Mouse (Mus musculus) olfactory bulb, adult 2 months (tissue): Measurements from ENCODE around the gene Lasp1. TPM values are rescaled to one million over a fixed set of nuclear protein-coding genes. Genes with fewer than 3 reads are reported as not detected.
"Not testable (repeated sequence)": the region's sequence is repeated elsewhere in the genome, so short reads cannot be mapped to it uniquely, and the experiment has no call there.

ENCODE experiments used
- H3K27ac ChIP-seq: fragments of 200-500 bp; 2 replicates; pipeline ENCODE4 v1.5.1; 2012; ENCODE audit warnings: low read depth, low read length; ENCODE audit not compliant: insufficient read depth
- H3K4me1 ChIP-seq: fragments of 200-500 bp; 2 replicates; pipeline ENCODE4 v1.6.1; 2012; ENCODE audit warnings: low read length; ENCODE audit not compliant: control insufficient read depth, insufficient read depth
- H3K4me3 ChIP-seq: fragments of 200-500 bp; 2 replicates; pipeline ENCODE4 v1.5.1; 2012; ENCODE audit warnings: mild to moderate bottlenecking, low read depth, low read length, moderate library complexity; ENCODE audit not compliant: insufficient read depth
- CTCF ChIP-seq: fragments of 200-500 bp; IDR thresholded peaks from 2 replicates; pipeline ENCODE4 v1.5.1; 2012; ENCODE audit warnings: low read depth, mild to moderate bottlenecking, low read length, moderate library complexity; ENCODE audit not compliant: insufficient read depth
- POLR2A ChIP-seq: fragments of 200-500 bp; IDR thresholded peaks from 2 replicates; pipeline ENCODE4 v1.6.1; 2012; ENCODE audit warnings: mild to moderate bottlenecking, low read depth, low read length, moderate library complexity; ENCODE audit not compliant: insufficient read depth
- WGBS: fragments of 180-500 bp; shearing (Covaris S2); methylation state at CpG from one replicate; pipeline ENCODE4 v1.1.7; 2018; 5-methylcytosine and 5-hydroxymethylcytosine counted together
- polyA plus RNA-seq: library from polyadenylated mRNA; stranded (reverse); fragments of >200 nt; gene quantifications from 2 replicates; pipeline ENCODE4 v1.2.4, GENCODE M21; 2012; ENCODE audit warnings: low replicate concordance; ENCODE audit not compliant: missing spikeins, insufficient read depth, insufficient read length

Gene Lasp1
- polyA plus RNA-seq, 1 experiment: not detected

- H3K27ac ChIP-seq: no peak overlapping the region
- TF ChIP-seq CTCF: no peak
- no peak for TF ChIP-seq POLR2A
- 96% methylated on average over 3 of the region's 3 CpGs for WGBS
- no peak overlapping the region for H3K4me3 ChIP-seq
- H3K4me1 ChIP-seq: no peaks in the 10 kb centered on the region
Measured at GRCm38 (mm10) chr11:97787961-97788360, 10.8 kb upstream of the Lasp1 start.

DNA sequence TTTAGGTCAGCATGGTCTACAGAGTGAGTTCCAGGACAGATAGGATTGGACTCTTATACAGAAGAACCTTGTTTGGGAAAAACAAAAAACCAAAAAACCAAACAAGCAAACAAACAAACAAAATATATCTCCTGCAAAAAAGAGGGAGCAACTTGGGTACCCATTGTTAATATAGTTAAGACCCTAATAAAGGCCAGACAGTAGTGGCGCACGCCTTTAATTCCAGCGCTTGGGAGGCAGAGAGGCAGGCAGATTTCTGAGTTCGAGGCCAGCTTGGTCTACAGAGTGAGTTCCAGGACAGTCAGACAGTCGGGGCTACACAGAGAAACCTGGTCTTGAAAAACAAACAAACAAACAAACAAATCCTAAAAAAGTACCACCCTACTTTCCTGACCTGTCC is 9.1 kb upstream of the Lasp1 start:
- TF ChIP-seq POLR2A: no peak
- TF ChIP-seq CTCF: no peak
- H3K4me3 ChIP-seq: no peak overlapping the region
- WGBS: 87% methylated on average over 5 of the region's 5 CpGs
- H3K4me1 ChIP-seq: no peaks in the 10 kb centered on the region
- H3K27ac ChIP-seq: no peak overlapping the region

DNA sequence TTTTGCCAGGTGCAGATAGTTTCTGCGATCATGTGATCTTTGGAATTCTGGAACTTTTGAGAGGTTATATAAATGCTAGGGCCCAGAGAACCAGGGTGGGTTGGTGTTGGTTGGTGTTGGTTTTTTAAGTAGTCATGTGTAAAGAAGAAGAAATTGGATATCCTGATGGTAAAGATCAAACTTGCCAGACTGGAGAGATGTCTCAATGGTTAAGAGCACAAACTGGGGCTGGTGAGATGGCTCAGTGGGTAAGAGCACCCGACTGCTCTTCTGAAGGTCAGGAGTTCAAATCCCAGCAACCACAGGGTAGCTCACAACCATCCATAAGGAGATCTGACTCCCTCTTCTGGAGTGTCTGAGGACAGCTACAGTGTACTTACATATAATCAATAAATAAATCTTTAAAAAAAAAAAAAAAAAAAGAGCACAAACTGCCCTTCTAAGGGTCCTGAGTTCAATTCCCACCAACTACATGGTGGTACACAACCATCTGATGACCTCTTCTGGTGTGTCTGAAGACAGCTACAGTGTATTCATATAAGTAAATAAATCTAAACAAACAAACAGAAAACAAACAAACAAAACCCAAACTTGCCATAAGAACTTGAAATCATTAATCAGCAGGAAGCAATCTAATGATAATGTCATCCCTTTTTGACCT is 7.9 kb upstream of the Lasp1 start:
- WGBS: 77% methylated on average over 2 of the region's 2 CpGs
- H3K27ac ChIP-seq, H3K4me3 ChIP-seq, H3K4me1 ChIP-seq: not testable (repeated sequence)

GRCm38 (mm10) chr11:97793165-97793564 is 5.6 kb upstream of the Lasp1 start:
- WGBS: 10% methylated on average over 2 of the region's 2 CpGs

DNA sequence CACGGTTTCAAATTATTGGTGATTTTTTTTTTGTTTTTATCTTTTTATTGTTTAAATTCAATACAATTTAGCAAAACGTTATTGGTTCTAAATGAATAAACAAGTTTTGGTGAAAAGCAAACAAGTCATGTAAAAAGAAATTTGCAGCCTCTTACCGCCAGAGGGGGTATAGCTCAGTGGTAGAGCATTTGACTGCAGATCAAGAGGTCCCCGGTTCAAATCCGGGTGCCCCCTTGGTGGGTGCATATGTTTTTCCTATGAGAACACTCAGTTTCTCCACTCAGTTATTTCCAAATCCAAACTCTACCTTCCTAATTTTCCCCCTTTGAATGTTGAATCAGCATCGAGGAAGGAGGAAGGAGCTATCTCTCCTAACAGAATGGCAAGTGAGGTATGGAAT is 1.9 kb upstream of the Lasp1 start:
- TF ChIP-seq POLR2A (no peak), CTCF (no peak)
- Histone ChIP-seq H3K27ac (no peak overlapping the region), H3K4me1 (peaks cover 14% of the 10 kb centered on the region), H3K4me3 (no peak overlapping the region)
- WGBS: under 1% methylated on average over 6 of the region's 6 CpGs

More at GRCm38 (mm10) chr11:97793165-97793564, 5.6 kb upstream of the Lasp1 start:
- TF ChIP-seq POLR2A (no peak), CTCF (no peak)
- H3K27ac ChIP-seq: no peak overlapping the region
- H3K4me1 ChIP-seq: no peaks in the 10 kb centered on the region
- no peak overlapping the region for H3K4me3 ChIP-seq

DNA sequence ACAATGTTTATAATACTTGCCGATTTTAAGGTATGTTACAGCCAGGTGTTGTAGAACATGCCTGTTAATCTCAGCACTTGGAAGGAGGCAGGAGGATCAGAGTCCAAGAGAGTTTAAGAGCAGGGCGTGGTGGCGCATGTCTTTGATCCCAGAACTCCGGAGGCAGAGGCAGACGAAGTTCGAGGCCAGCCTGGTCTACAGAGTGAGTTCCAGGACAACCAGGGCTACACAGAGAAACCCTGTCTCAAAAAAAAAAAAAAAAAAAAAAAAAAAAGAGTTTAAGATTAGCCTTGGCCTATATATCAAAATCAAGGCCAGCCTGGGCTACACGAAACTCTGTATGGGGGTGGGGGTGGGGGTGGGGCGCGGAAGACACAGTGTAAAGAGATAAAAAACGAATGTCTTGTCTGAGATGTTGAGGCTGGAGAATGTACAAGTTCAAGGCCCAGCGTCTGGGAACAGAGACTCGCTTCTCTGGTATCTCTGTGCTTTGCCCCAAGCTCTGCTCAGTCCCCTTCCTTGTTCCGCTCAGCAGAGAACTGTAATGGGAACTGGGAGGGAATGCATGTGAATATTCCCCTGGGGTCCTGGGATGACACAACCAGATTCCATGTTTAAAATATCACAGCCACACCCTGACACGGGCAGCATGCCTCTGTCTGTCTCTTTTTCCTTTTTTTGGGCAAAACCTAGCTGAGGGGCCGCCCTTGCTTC is 1.3 kb upstream of the Lasp1 start:
- Histone ChIP-seq H3K27ac (no peak overlapping the region), H3K4me1 (peaks cover 15% of the 10 kb centered on the region), H3K4me3 (no peak overlapping the region)
- 71% methylated on average over 15 of the region's 15 CpGs for WGBS
- TF ChIP-seq POLR2A (no peak), CTCF (no peak)

DNA sequence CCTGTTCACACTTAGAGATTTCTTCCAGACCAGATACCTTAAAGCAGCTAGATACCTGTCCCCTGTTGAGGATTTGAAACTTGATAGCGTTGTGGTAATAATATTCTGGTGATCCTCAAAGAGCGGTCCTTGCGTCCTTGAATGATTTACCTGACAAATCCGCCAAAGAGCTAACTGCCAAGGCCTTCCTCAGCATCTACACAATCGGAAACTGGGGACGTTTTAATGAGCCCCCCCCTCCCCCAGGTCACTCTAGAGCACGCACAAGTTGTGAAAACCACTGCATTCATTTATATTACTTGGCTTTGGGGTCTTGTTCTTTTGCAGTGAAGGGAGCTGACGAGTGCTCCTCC is 741 bp upstream of the Lasp1 start:
- Histone ChIP-seq H3K27ac (no peak overlapping the region), H3K4me1 (peaks cover 15% of the 10 kb centered on the region), H3K4me3 (no peak overlapping the region)
- TF ChIP-seq CTCF (no peak), POLR2A (no peak)
- 58% methylated on average over 8 of the region's 8 CpGs for WGBS

DNA sequence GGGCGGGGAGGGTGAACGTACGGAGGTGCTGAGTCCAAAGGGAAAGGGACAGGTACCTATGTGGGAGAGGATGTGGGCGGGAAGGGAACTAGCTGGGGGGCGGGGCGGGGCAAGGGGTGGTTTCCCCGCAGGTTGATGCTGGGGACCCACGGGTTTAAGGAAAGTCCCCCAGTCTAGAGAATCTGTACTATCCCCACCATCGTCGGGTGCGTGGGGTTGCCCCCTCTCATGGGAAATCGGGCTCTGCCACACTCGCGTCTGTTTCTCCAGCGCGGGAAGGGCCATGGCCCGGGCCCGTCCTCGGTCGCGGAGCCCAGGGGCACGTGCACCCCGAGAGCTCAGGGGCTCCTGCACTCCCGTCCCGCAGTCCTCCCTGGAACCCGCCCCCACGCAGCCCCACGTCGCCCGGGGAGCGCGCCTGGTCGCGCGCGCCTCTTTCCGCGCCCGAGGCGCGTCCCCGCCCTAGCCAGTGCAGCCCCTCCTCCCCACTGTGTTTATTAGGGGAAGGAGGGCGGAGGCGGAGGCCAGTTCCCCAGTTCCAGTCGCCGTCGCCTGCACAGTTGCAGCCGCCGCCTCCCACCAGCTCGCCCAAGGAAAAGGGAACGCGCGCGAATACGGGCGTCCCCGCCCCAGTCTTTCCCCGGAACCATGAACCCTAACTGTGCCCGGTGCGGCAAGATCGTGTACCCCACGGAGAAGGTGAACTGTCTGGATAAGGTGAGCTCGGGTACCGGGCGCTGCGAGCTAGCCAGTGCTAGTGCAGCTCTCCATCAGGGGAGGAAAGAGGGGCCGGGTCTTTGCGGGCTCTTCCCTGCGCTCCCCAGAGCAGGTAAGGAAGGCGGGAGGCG is 570 bp downstream of the Lasp1 start:
- Histone ChIP-seq H3K4me1 (peaks cover 17% of the 10 kb centered on the region), H3K4me3 (peak overlapping the region; percentile 85), H3K27ac (peak overlapping the region; percentile 89)
- WGBS: under 1% methylated on average over 71 of the region's 71 CpGs
- TF ChIP-seq POLR2A (peak; percentile 87), CTCF (no peak)

DNA sequence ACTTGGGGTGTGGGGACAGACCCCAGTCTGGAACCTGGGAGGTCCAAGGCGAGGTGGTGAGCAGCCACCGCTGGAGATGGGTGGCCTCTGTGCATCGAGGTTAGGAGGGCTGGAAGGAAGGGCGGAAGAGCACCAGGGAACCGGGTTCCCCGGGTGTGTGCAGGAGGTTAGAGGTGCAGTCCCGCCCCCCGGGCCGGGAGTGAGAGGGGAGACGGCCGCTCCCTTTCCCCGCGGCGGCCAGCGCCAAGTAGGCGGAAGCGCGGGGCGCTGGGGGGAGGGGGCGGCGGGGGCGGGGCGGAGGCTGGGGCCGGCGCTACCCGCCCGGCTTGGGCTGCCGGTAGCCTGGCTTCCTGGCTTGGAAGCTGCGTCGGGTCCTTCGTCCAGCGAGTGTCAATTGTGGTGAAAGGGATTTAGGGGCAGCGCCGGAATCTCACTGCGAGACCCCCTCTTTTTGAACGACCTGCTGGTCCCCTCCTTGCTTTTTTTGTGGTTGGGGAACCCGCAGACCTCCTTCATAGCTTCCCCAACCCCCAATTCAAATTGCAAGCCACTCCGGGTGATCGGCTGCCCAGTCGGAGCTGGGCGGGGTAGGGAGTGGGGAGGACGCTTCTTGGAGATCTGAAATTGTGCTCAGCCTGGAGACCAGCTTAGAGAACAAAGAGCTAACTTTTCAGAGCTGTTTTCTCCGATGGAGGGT is 1.3 kb downstream of the Lasp1 start:
- peak overlapping the region; percentile 89 for H3K27ac ChIP-seq
- under 1% methylated on average over 34 of the region's 43 CpGs for WGBS
- no peak for TF ChIP-seq POLR2A
- no peak for TF ChIP-seq CTCF
- peaks cover 22% of the 10 kb centered on the region for H3K4me1 ChIP-seq
- H3K4me3 ChIP-seq: peak overlapping the region; percentile 85
